Mouse (Mus musculus): ENCODE measurements around the gene Arl8b. TPM values are rescaled to one million over a fixed set of nuclear protein-coding genes. Genes with fewer than 3 reads are reported as not detected.
A peak's percentile ranks its signal among the peaks of the same experiment; 100 is the strongest.

Gene Arl8b
- total and polyA plus RNA-seq, 2 experiments from 2014 or later = 75.9 to 97.6 TPM

- H3K9ac ChIP-seq = no peak overlapping the region
- no peaks in the 10 kb centered on the region for H3K9me3 ChIP-seq (ENCODE audit: low read length)
- WGBS = 81% methylated on average over 3 of the region's 3 CpGs
- DNase-seq (no peak), ATAC-seq (no peak)
- peaks cover 9% of the 10 kb centered on the region for H3K4me1 ChIP-seq (ENCODE audit: insufficient read depth)
- no peak for TF ChIP-seq CTCF (IDR thresholded peaks at IDR 0.05; ENCODE audit: low read depth)
- no peak overlapping the region for H3K4me2 ChIP-seq (ENCODE audit: low read depth)
- H3K36me3 ChIP-seq (ENCODE audit: insufficient read depth) = peaks cover 30% of the 10 kb centered on the region
- no peak overlapping the region for H3K27ac ChIP-seq (ENCODE audit: low read depth, low read length)
- H3K27me3 ChIP-seq (ENCODE audit: insufficient read depth, low read length) = no peaks in the 10 kb centered on the region
- no peak overlapping the region for H3K4me3 ChIP-seq (ENCODE audit: low read depth, low read length)
Observed at GRCm38 (mm10) chr6:108826070-108826469, 43.2 kb downstream of the Arl8b start.

DNA sequence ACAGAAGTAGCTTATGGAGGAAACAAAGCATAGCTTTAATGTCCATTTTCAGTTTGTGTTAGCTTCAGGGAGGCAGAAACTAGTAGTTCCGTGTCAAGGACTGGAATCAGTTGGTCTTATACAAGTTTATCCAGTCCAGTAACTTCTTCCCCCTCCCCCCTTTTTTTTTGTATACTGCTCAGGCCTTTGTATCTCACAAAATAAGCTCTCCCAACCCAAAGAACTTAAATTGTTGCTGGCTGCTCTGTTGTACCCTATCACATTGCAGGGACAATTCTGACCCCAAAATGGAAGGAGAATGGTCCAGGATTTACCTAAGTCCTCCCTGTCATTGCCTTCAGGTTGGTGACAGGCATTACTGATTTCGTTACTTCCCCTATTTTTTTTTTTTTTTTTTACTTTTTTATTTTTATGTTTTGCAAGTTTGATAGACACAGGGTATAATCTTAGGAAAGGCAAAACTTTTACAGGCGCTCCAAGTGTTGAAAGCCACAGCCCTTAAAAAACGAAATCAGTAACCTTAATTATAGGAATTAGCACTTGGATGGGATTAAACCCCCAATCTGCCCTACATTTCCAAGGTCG is 44.5 kb downstream of the Arl8b start:
- H3K9me3 ChIP-seq (ENCODE audit: low read length) = no peaks in the 10 kb centered on the region
- DNase-seq (peak; percentile 10), ATAC-seq (no peak)
- no peak for TF ChIP-seq CTCF (IDR thresholded peaks at IDR 0.05; ENCODE audit: low read depth)
- H3K27ac ChIP-seq (ENCODE audit: low read depth, low read length) = no peak overlapping the region
- no peak overlapping the region for H3K9ac ChIP-seq
- H3K27me3 ChIP-seq (ENCODE audit: insufficient read depth, low read length) = no peaks in the 10 kb centered on the region
- H3K4me1 ChIP-seq (ENCODE audit: insufficient read depth) = peaks cover 13% of the 10 kb centered on the region
- H3K4me2 ChIP-seq (ENCODE audit: low read depth) = no peak overlapping the region; the same call in 1 of the 2 replicates
- WGBS = 16% methylated on average over 5 of the region's 5 CpGs
- peaks cover 17% of the 10 kb centered on the region for H3K36me3 ChIP-seq (ENCODE audit: insufficient read depth)
- no peak overlapping the region for H3K4me3 ChIP-seq (ENCODE audit: low read depth, low read length)

DNA sequence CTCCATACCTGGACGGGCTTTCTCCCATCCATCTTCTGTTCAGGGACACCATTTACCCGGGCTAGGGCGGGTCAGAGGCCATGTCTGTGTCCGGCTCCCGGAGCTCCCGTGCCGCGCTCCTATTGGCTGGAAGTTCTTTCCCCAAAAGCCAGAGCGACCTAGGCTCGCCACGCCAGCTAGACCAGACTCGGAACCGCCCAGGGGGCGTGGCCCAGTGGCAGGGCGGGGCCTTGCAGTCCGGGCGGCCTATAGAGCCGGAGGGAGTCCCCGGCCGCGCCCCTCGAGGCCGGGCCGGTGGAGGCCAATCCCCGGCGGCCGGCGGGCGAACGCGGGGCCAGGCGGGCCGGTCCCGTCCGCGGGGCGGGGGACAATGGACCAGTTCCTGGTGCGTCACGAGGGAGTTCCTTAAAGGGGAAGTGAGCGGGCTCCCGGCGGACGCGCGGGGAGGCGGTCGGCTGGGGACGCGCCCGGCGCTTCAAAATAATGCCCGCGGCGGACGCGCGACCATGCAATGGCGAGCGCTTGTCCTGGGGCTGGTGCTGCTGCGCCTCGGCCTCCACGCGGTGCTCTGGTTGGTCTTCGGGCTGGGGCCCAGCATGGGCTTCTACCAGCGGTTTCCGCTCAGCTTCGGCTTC is 45.5 kb downstream of the Arl8b start, which contains the start of gene Edem1:
Gene Edem1 (plus strand): TSS at position 408 of the 635 bp plus-strand sequence.
- Histone ChIP-seq H3K4me3 (ENCODE audit: low read depth, low read length) (peak within 1 kb of the TSS; percentile 84), H3K36me3 (ENCODE audit: insufficient read depth) (peaks cover 8% of the 10 kb centered on the region), H3K27ac (ENCODE audit: low read depth, low read length) (peak within 1 kb of the TSS; percentile 77), H3K9ac (peak within 1 kb of the TSS; percentile 84), H3K4me2 (ENCODE audit: low read depth) (peak within 1 kb of the TSS; percentile 85), H3K4me1 (ENCODE audit: insufficient read depth) (peaks cover 13% of the 10 kb centered on the region), H3K9me3 (ENCODE audit: low read length) (no peaks in the 10 kb centered on the region), H3K27me3 (ENCODE audit: insufficient read depth, low read length) (no peaks in the 10 kb centered on the region)
- 1% methylated on average over 67 of the region's 67 CpGs for WGBS
- ATAC-seq (peak; percentile 96), DNase-seq (peak; percentile 89)
- TF ChIP-seq CTCF (IDR thresholded peaks at IDR 0.05; ENCODE audit: low read depth) = no peak

DNA sequence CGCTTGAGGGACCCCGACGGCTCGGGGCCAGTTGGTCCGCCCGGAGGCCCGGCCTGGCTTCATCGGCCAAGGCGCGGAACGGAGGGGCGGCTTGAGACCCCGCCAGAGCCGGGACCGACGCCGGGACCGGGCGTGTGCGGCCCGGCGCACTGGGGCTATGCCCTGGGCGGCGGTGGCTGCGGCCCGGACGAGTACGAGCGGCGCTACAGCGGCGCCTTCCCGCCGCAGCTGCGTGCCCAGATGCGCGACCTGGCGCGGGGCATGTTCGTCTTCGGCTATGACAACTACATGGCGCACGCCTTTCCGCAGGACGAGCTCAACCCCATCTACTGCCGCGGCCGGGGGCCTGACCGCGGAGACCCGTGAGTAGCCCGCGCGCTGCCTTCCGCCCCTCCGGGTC is 46.0 kb downstream of the Arl8b start:
- Histone ChIP-seq H3K27me3 (ENCODE audit: insufficient read depth, low read length) (no peaks in the 10 kb centered on the region), H3K27ac (ENCODE audit: low read depth, low read length) (peak overlapping the region; percentile 77), H3K9me3 (ENCODE audit: low read length) (no peaks in the 10 kb centered on the region), H3K4me1 (ENCODE audit: insufficient read depth) (peaks cover 13% of the 10 kb centered on the region), H3K9ac (peak overlapping the region; percentile 84), H3K4me3 (ENCODE audit: low read depth, low read length) (peak overlapping the region; percentile 84), H3K36me3 (ENCODE audit: insufficient read depth) (peaks cover 4% of the 10 kb centered on the region; the same call in 1 of the 2 replicates), H3K4me2 (ENCODE audit: low read depth) (peak overlapping the region; percentile 85)
- TF ChIP-seq CTCF (IDR thresholded peaks at IDR 0.05; ENCODE audit: low read depth) = no peak
- DNase-seq = no peak
- under 1% methylated on average over 40 of the region's 56 CpGs for WGBS
- ATAC-seq = peak; percentile 53

DNA sequence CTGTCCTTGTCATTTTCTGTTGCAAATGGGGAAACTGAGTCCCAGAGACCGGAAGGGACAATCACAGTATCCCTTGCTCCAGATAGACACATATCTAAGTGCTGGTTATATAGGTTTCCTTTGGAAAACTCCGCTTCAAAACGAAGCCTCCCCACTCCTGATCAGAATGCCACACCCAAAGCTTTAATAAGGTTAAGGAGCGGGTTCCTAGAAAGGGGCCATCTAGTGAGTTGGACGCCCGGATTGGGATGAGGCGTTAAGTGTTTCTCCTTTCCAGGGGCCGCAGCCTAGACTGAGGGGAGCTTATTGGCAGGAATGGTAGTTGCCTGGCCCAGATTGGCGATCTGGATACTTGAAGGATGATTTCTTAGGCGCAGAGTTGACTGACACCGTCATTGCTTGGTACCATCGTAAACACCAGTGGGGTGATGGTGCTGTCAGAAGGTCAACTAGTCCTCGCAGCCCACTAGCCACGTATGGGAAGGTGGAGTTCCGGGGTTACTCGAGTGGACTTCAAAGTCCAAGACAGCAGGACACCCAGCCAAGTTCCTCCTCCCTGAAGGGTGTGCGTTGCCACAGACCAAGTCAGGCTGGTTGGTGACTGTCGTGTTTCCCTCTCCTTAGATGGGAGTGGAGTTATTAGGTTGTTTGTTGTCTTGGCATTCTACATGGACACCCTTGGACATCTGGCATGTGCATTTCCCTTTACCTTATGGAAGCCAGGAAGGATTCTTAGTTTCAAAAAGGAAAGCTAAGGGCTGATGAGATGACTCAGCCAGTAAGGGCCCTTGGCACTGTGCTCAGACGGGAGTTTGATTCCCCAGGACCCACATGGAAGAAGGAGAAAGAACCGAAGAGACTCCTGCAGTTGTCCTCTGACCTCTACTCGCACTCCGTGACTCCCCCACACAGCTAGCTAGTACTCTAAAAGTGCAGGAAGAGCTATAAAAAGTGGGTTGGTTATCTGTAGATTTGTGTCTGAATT is 46.8 kb downstream of the Arl8b start:
- Histone ChIP-seq H3K27me3 (ENCODE audit: insufficient read depth, low read length) (no peaks in the 10 kb centered on the region), H3K4me1 (ENCODE audit: insufficient read depth) (peaks cover 13% of the 10 kb centered on the region), H3K4me3 (ENCODE audit: low read depth, low read length) (peak overlapping the region; percentile 84), H3K4me2 (ENCODE audit: low read depth) (peak overlapping the region; percentile 85), H3K36me3 (ENCODE audit: insufficient read depth) (no peaks in the 10 kb centered on the region), H3K9ac (peak overlapping the region; percentile 84), H3K27ac (ENCODE audit: low read depth, low read length) (no peak overlapping the region), H3K9me3 (ENCODE audit: low read length) (no peaks in the 10 kb centered on the region)
- whole genome bisulfite sequencing = 27% methylated on average over 22 of the region's 22 CpGs
- DNase-seq (peak; percentile 22), ATAC-seq (no peak)
- no peak for TF ChIP-seq CTCF (IDR thresholded peaks at IDR 0.05; ENCODE audit: low read depth)

DNA sequence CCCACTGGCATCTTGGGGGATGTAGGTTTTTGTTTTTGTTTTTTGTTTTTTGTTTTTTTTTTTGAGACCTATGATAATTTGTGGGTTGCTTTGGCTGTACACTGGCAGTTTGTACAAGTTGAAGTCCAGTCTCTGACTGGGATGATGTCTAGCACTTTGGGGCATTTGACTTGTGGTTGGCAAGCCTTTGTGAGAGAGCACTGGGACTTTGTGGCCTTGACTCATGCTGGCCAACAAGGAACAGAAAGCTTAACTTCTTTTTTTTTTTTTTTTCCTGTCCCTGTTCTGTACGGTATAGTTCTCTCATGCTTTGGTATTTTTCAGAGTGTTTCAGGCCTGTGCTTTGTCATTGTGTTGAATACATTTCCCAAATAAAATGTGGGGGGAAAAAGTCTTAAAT is 49.3 kb downstream of the Arl8b start:
- Histone ChIP-seq H3K4me1 (ENCODE audit: insufficient read depth) (peaks cover 13% of the 10 kb centered on the region), H3K4me2 (ENCODE audit: low read depth) (no peak overlapping the region), H3K27ac (ENCODE audit: low read depth, low read length) (no peak overlapping the region), H3K4me3 (ENCODE audit: low read depth, low read length) (no peak overlapping the region), H3K9ac (no peak overlapping the region), H3K9me3 (ENCODE audit: low read length) (no peaks in the 10 kb centered on the region), H3K36me3 (ENCODE audit: insufficient read depth) (no peaks in the 10 kb centered on the region), H3K27me3 (ENCODE audit: insufficient read depth, low read length) (no peaks in the 10 kb centered on the region)
- TF ChIP-seq CTCF (IDR thresholded peaks at IDR 0.05; ENCODE audit: low read depth) = no peak
- 65% methylated on average over 1 of the region's 1 CpGs for WGBS
- DNase-seq (no peak), ATAC-seq (no peak)
